Mouse (Mus musculus): ENCODE data around the gene Gfpt1.

DNA sequence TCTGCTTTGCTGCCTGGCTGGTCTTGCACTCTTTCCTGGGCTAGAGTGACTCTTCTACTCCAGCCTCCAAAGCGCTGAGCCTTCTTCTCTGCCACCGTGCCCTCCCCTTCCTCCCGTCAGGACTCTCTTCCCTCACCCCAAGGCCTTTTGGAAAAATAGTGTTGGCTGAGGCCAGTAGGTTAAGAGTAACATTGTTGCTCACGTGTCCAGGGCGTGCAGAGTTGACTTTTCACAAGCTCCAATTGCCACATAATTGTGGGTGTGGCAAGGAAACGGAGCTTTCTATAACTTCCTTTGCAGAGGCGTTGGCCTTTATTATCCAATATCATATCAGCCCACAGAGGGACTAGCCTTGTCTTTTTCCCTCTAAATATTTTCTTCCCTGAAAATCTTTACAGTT is 15.7 kb upstream of the Gfpt1 start:
- TF ChIP-seq CTCF (IDR thresholded peaks at IDR 0.05; ENCODE audit: control insufficient read depth, insufficient read depth, insufficient read length) (no peak), MYOD1 (IDR thresholded peaks at IDR 0.05; ENCODE audit: control insufficient read depth, insufficient read length, low read depth) (no peak), MYOG (IDR thresholded peaks at IDR 0.05; ENCODE audit: control insufficient read depth, extremely low read depth, insufficient read length) (no peak)

Data from C2C12 (cell line).